Mouse (Mus musculus) kidney, adult 9 months (tissue): ENCODE results near the gene Lasp1.

ENCODE experiments used
- DNase-seq: peaks from one replicate; pipeline ENCODE4 v3.0.0; 2022

Lasp1 gene

GRCm38 (mm10) chr11:97797369-97798082, 1.3 kb upstream of the Lasp1 start:
- DNase-seq, result no peak

GRCm38 (mm10) chr11:97798083-97798435, 741 bp upstream of the Lasp1 start:
- no peak for DNase-seq

GRCm38 (mm10) chr11:97799146-97799993, 570 bp downstream of the Lasp1 start:
- peak; percentile 89 for DNase-seq

- peak; percentile 85 for DNase-seq
These were observed 1.3 kb downstream of the Lasp1 start for GRCm38 (mm10) chr11:97799994-97800690.

- peak; percentile 94 for DNase-seq
These were observed 2.0 kb downstream of the Lasp1 start for GRCm38 (mm10) chr11:97800691-97801408.

- peak; percentile 87 for DNase-seq
These were observed 2.8 kb downstream of the Lasp1 start for GRCm38 (mm10) chr11:97801409-97802193.

- DNase-seq, result no peak
These were observed 3.3 kb downstream of the Lasp1 start for GRCm38 (mm10) chr11:97802194-97802470.

GRCm38 (mm10) chr11:97802495-97802894, 3.7 kb downstream of the Lasp1 start:
- DNase-seq, result no peak

- no peak for DNase-seq
These were observed 5.0 kb downstream of the Lasp1 start for GRCm38 (mm10) chr11:97803847-97804246.

GRCm38 (mm10) chr11:97804841-97805661, 6.3 kb downstream of the Lasp1 start:
- DNase-seq, result no peak

- DNase-seq, result peak; percentile 52
These were observed 7.1 kb downstream of the Lasp1 start for GRCm38 (mm10) chr11:97805662-97806612.

- DNase-seq, result peak; percentile 18
These were observed 7.8 kb downstream of the Lasp1 start for GRCm38 (mm10) chr11:97806613-97806964.

GRCm38 (mm10) chr11:97807626-97808025, 8.8 kb downstream of the Lasp1 start:
- DNase-seq, result peak; percentile 40

- peak; percentile 74 for DNase-seq
These were observed 9.3 kb downstream of the Lasp1 start for GRCm38 (mm10) chr11:97808093-97808492.

- peak; percentile 72 for DNase-seq
These were observed 9.9 kb downstream of the Lasp1 start for GRCm38 (mm10) chr11:97808621-97809234.

- peak; percentile 50 for DNase-seq
These were observed 10.7 kb downstream of the Lasp1 start for GRCm38 (mm10) chr11:97809235-97810121.

GRCm38 (mm10) chr11:97810356-97810755, 11.6 kb downstream of the Lasp1 start:
- peak; percentile 70 for DNase-seq

- DNase-seq, result peak; percentile 19
These were observed 12.2 kb downstream of the Lasp1 start for GRCm38 (mm10) chr11:97810970-97811369.
